Comparison of ENCODE assay signal across 9 mouse cellular contexts in genomic region chr6:72601732-72602131, GRCm38 (mm10). TPM values are rescaled to one million over a fixed set of nuclear protein-coding genes. Genes with fewer than 3 reads are reported as not detected.
DNase-seq lines count a peak whose midpoint lies in the region; ATAC-seq and TF ChIP-seq lines count a peak whose summit lies in the region.
"Had no signal": no experiment of that assay in that cellular context is flagged by ENCODE, and none has a peak within 500 bp of the region (broad histone marks: within the 10 kb centered on the region; RNA-seq: fewer than 3 reads in every experiment).

No protein-coding gene starts in this region.

- H3K9me3 ChIP-seq in hindbrain, embryonic 11.5 days (ENCODE audit: control insufficient read depth, low read length): no peaks in the 10 kb centered on the region
- H3K9me3 ChIP-seq in hindbrain, embryonic 12.5 days (replicated peaks): no peaks in the 10 kb centered on the region

- H3K27ac ChIP-seq in hindbrain, embryonic 11.5 days (ENCODE audit: low read depth, low read length): no peak overlapping the region
- no peak overlapping the region for H3K27ac ChIP-seq in hindbrain, embryonic 12.5 days
- no peak overlapping the region for H3K27ac ChIP-seq in cortical plate, adult 2 months (ENCODE audit: insufficient read depth, low read length)

- ATAC-seq in hindbrain, embryonic 11.5 days (ENCODE audit: low FRiP score): no peak
- ATAC-seq in hindbrain, embryonic 12.5 days (ENCODE audit: low FRiP score): no peak
- peak; percentile 69 for ATAC-seq in activated CD4-positive, CD25-positive, alpha-beta regulatory T cell, adult 4 months
- ATAC-seq in granulocyte monocyte progenitor cell, adult 5-6 weeks (replicated peaks; ENCODE audit: poor library complexity, severe bottlenecking): peak; percentile 75
- ATAC-seq in megakaryocyte progenitor cell, adult 5-6 weeks (replicated peaks; ENCODE audit: poor library complexity): peak; percentile 74

- no peak overlapping the region for H3K9ac ChIP-seq in hindbrain, embryonic 11.5 days (ENCODE audit: low read depth, low read length)
- no peak overlapping the region for H3K9ac ChIP-seq in hindbrain, embryonic 12.5 days

- no peak overlapping the region for H3K4me3 ChIP-seq in hindbrain, embryonic 11.5 days (ENCODE audit: low read depth, low read length)
- H3K4me3 ChIP-seq in hindbrain, embryonic 12.5 days: no peak overlapping the region
- no peak overlapping the region for H3K4me3 ChIP-seq in cortical plate, adult 2 months (ENCODE audit: insufficient read depth, low read length)
- H3K4me3 ChIP-seq: myocyte had no signal

- no peaks in the 10 kb centered on the region; the same call in 1 of the 2 replicates for H3K36me3 ChIP-seq in hindbrain, embryonic 11.5 days (ENCODE audit: control insufficient read depth, insufficient read depth, low read length)
- peaks cover 31% of the 10 kb centered on the region for H3K36me3 ChIP-seq in hindbrain, embryonic 12.5 days

- WGBS in hindbrain, embryonic 11.5 days: 64% methylated on average over 1 of the region's 1 CpGs
- 63% methylated on average over 1 of the region's 1 CpGs for WGBS in hindbrain, embryonic 12.5 days

- no peak overlapping the region for H3K4me2 ChIP-seq in hindbrain, embryonic 11.5 days (replicated peaks; ENCODE audit: low read depth, low read length)
- H3K4me2 ChIP-seq in hindbrain, embryonic 12.5 days (replicated peaks): no peak overlapping the region

- peak; percentile 82 for DNase-seq in hindbrain, embryonic 11.5 days (ENCODE audit: low spot score)
- peak; percentile 87 to 88 for DNase-seq in layer of hippocampus, postnatal 10 days (ENCODE audit: low spot score in 2 of 2)
- peak; percentile 75 to 87 for DNase-seq in spleen, postnatal 10 days (ENCODE audit: low spot score in 2 of 2)

- peak; percentile 95 for TF ChIP-seq CTCF in cortical plate, adult 2 months (IDR thresholded peaks at IDR 0.05; ENCODE audit: extremely low read depth, insufficient read depth, low read length)

- no peak for TF ChIP-seq POLR2A in cortical plate, adult 2 months (IDR thresholded peaks at IDR 0.05; ENCODE audit: extremely low read depth, insufficient read depth, low read length)

- no peaks in the 10 kb centered on the region for H3K27me3 ChIP-seq in hindbrain, embryonic 11.5 days (ENCODE audit: control insufficient read depth, insufficient read depth, low read length)
- H3K27me3 ChIP-seq in hindbrain, embryonic 12.5 days: no peaks in the 10 kb centered on the region

- H3K4me1 ChIP-seq in hindbrain, embryonic 11.5 days (replicated peaks; ENCODE audit: control insufficient read depth, insufficient read depth, low read length): no peaks in the 10 kb centered on the region; the same call in 1 of the 2 replicates
- H3K4me1 ChIP-seq in hindbrain, embryonic 12.5 days: peaks cover 16% of the 10 kb centered on the region
- peaks cover 3% of the 10 kb centered on the region; the same call in 1 of the 2 replicates for H3K4me1 ChIP-seq in cortical plate, adult 2 months (ENCODE audit: control insufficient read depth, insufficient read depth, low read length)

RNA-seq across cellular contexts. Expression of gene Retsat, which starts 3.5 kb away (rescaled TPM):
- polyA plus RNA-seq in hindbrain, embryonic 11.5 days (2014; fragmentation: Nextera tagmentation; extraction: Ambion mirVana): 6.0 and 7.4 TPM in 2 replicates
- 5.8 and 6.9 TPM in 2 replicates for polyA plus RNA-seq in hindbrain, embryonic 12.5 days (2016; fragmentation: Nextera tagmentation; extraction: Ambion mirVana)
- 1 to 10 TPM; 2.7 to 4.1 TPM for polyA plus RNA-seq in activated CD4-positive, CD25-positive, alpha-beta regulatory T cell, adult 4 months (2017; shearing (Covaris generic))
- polyA plus RNA-seq in cortical plate, adult 2 months (2012; rRNA removed): 14.1 and 14.8 TPM in 2 replicates
- 17.7 and 20.8 TPM in 2 replicates for total RNA-seq in granulocyte monocyte progenitor cell, adult 5-6 weeks (2014; fragmentation: Nextera tagmentation)
- 28.0 and 32.0 TPM in 2 replicates for total RNA-seq in granulocyte monocyte progenitor cell, adult 5-6 weeks (2017)
- total RNA-seq in layer of hippocampus, postnatal 10 days (2021): 10 to 100 TPM; 34.3 to 35.6 TPM
- total RNA-seq in megakaryocyte progenitor cell, adult 5-6 weeks (2015): 20.3 and 20.8 TPM in 2 replicates
- 20.0 and 27.5 TPM in 2 replicates for total RNA-seq in megakaryocyte progenitor cell, adult 5-6 weeks (2017)

RNA-seq across cellular contexts. Expression of gene Elmod3, which starts 3.5 kb away (rescaled TPM):
- 17.7 and 18.5 TPM in 2 replicates for polyA plus RNA-seq in hindbrain, embryonic 11.5 days (2014; fragmentation: Nextera tagmentation; extraction: Ambion mirVana)
- 17.6 and 18.1 TPM in 2 replicates for polyA plus RNA-seq in hindbrain, embryonic 12.5 days (2016; fragmentation: Nextera tagmentation; extraction: Ambion mirVana)
- 10 to 100 TPM; 15.3 to 19.5 TPM for polyA plus RNA-seq in activated CD4-positive, CD25-positive, alpha-beta regulatory T cell, adult 4 months (2017; shearing (Covaris generic))
- polyA plus RNA-seq in cortical plate, adult 2 months (2012; rRNA removed): 27.5 and 28.1 TPM in 2 replicates
- total RNA-seq in granulocyte monocyte progenitor cell, adult 5-6 weeks (2014; fragmentation: Nextera tagmentation): 12.6 and 14.0 TPM in 2 replicates
- 7.4 and 16.3 TPM in 2 replicates for total RNA-seq in granulocyte monocyte progenitor cell, adult 5-6 weeks (2017)
- 10 to 100 TPM; 19.1 to 19.7 TPM for total RNA-seq in layer of hippocampus, postnatal 10 days (2021)
- total RNA-seq in megakaryocyte progenitor cell, adult 5-6 weeks (2015): 12.9 and 15.6 TPM in 2 replicates
- total RNA-seq in megakaryocyte progenitor cell, adult 5-6 weeks (2017): 9.7 and 13.8 TPM in 2 replicates

RNA-seq across cellular contexts. Expression of gene Tgoln1, which starts 15.1 kb away (rescaled TPM):
- 41.5 and 42.3 TPM in 2 replicates for polyA plus RNA-seq in hindbrain, embryonic 11.5 days (2014; fragmentation: Nextera tagmentation; extraction: Ambion mirVana)
- polyA plus RNA-seq in hindbrain, embryonic 12.5 days (2016; fragmentation: Nextera tagmentation; extraction: Ambion mirVana): 38.8 and 39.2 TPM in 2 replicates
- 10 to 100 TPM; 90.9 to 97.8 TPM for polyA plus RNA-seq in activated CD4-positive, CD25-positive, alpha-beta regulatory T cell, adult 4 months (2017; shearing (Covaris generic))
- polyA plus RNA-seq in cortical plate, adult 2 months (2012; rRNA removed): 68.7 and 70.3 TPM in 2 replicates
- 31.1 and 32.7 TPM in 2 replicates for total RNA-seq in granulocyte monocyte progenitor cell, adult 5-6 weeks (2014; fragmentation: Nextera tagmentation)
- 66.5 and 71.3 TPM in 2 replicates for total RNA-seq in granulocyte monocyte progenitor cell, adult 5-6 weeks (2017)
- 10 to 100 TPM; 49.7 to 51.1 TPM for total RNA-seq in layer of hippocampus, postnatal 10 days (2021)
- total RNA-seq in megakaryocyte progenitor cell, adult 5-6 weeks (2015): 51.5 and 57.9 TPM in 2 replicates
- total RNA-seq in megakaryocyte progenitor cell, adult 5-6 weeks (2017): 55.1 and 64.4 TPM in 2 replicates

RNA-seq across cellular contexts. Expression of gene Capg, which starts 57.5 kb away (rescaled TPM):
- polyA plus RNA-seq in hindbrain, embryonic 11.5 days (2014; fragmentation: Nextera tagmentation; extraction: Ambion mirVana): 10.4 TPM in 2 replicates
- 10.6 and 15.0 TPM in 2 replicates for polyA plus RNA-seq in hindbrain, embryonic 12.5 days (2016; fragmentation: Nextera tagmentation; extraction: Ambion mirVana)
- 100 to 1,000 TPM; 595 to 746 TPM for polyA plus RNA-seq in activated CD4-positive, CD25-positive, alpha-beta regulatory T cell, adult 4 months (2017; shearing (Covaris generic))
- polyA plus RNA-seq in cortical plate, adult 2 months (2012; rRNA removed): 3.0 and 3.1 TPM in 2 replicates
- 32.4 and 69.3 TPM in 2 replicates for total RNA-seq in granulocyte monocyte progenitor cell, adult 5-6 weeks (2014; fragmentation: Nextera tagmentation)
- 52.4 and 56.6 TPM in 2 replicates for total RNA-seq in granulocyte monocyte progenitor cell, adult 5-6 weeks (2017)
- 1 to 10 TPM; 2.1 to 3.4 TPM for total RNA-seq in layer of hippocampus, postnatal 10 days (2021)
- 24.4 and 25.5 TPM in 2 replicates for total RNA-seq in megakaryocyte progenitor cell, adult 5-6 weeks (2015)
- 42.7 and 60.1 TPM in 2 replicates for total RNA-seq in megakaryocyte progenitor cell, adult 5-6 weeks (2017)

Comparison
In these comparisons a context has a peak if more than half of its experiments do, and no peak if none do; other contexts are left out.
1. ATAC-seq: peak in activated CD4-positive, CD25-positive, alpha-beta regulatory T cell, adult 4 months (single experiment), granulocyte monocyte progenitor cell, adult 5-6 weeks (single experiment) and megakaryocyte progenitor cell, adult 5-6 weeks (single experiment); none in hindbrain, embryonic 11.5 days (single experiment) and hindbrain, embryonic 12.5 days (single experiment).
2. Peak in every context shown above with its lines, with median percentiles within 50 percentile points of each other: DNase-seq.